Mouse (Mus musculus): ENCODE data around the gene Atad1. TPM values are rescaled to one million over a fixed set of nuclear protein-coding genes. Genes with fewer than 3 reads are reported as not detected.
"Not testable (repeated sequence)": the region's sequence is repeated elsewhere in the genome, so short reads cannot be mapped to it uniquely, and the experiment has no call there.

Atad1 gene
- 54.7 and 58.3 TPM in 2 replicates for polyA plus RNA-seq (2012; ENCODE audit: insufficient read depth, insufficient read length, missing spikeins)

- Histone ChIP-seq H3K27ac (replicated peaks; ENCODE audit: low read depth, low read length) (no peak within 1 kb of the TSS), H3K4me1 (ENCODE audit: control insufficient read depth, insufficient read depth, insufficient read length, low read length) (peaks cover 5% of the 10 kb centered on the region; the same call in 1 of the 2 replicates), H3K4me3 (ENCODE audit: insufficient read depth, low read depth, low read length) (no peak within 1 kb of the TSS)
These were observed at the start of gene Atad1 for GRCm38 (mm10) chr19:32739686-32740085. Gene Atad1 (minus strand): TSS chr19:32739786.

- Histone ChIP-seq H3K27ac (replicated peaks; ENCODE audit: low read depth, low read length) (peak overlapping the region; percentile 42; the same call in 1 of the 2 replicates), H3K4me1 (ENCODE audit: control insufficient read depth, insufficient read depth, insufficient read length, low read length) (peaks cover 24% of the 10 kb centered on the region)
- not testable (repeated sequence) for H3K4me3 ChIP-seq (ENCODE audit: insufficient read depth, low read depth, low read length)
These were observed 48.4 kb upstream of the Atad1 start for GRCm38 (mm10) chr19:32788016-32788415.

- Histone ChIP-seq H3K4me1 (ENCODE audit: control insufficient read depth, insufficient read depth, insufficient read length, low read length) (peaks cover 26% of the 10 kb centered on the region), H3K27ac (replicated peaks; ENCODE audit: low read depth, low read length) (peak overlapping the region; percentile 44)
- H3K4me3 ChIP-seq (ENCODE audit: insufficient read depth, low read depth, low read length) = not testable (repeated sequence)
These were observed 47.8 kb upstream of the Atad1 start for GRCm38 (mm10) chr19:32787388-32787787.

- H3K4me1 ChIP-seq (ENCODE audit: control insufficient read depth, insufficient read depth, insufficient read length, low read length) = peaks cover 10% of the 10 kb centered on the region
- no peak overlapping the region for H3K4me3 ChIP-seq (ENCODE audit: insufficient read depth, low read depth, low read length)
- no peak overlapping the region for H3K27ac ChIP-seq (replicated peaks; ENCODE audit: low read depth, low read length)
These were observed 41.9 kb upstream of the Atad1 start for GRCm38 (mm10) chr19:32781305-32782071.

GRCm38 (mm10) chr19:32779131-32779530 is 39.5 kb upstream of the Atad1 start:
- Histone ChIP-seq H3K4me3 (ENCODE audit: insufficient read depth, low read depth, low read length) (no peak overlapping the region), H3K27ac (replicated peaks; ENCODE audit: low read depth, low read length) (no peak overlapping the region), H3K4me1 (ENCODE audit: control insufficient read depth, insufficient read depth, insufficient read length, low read length) (peaks cover 6% of the 10 kb centered on the region)

- Histone ChIP-seq H3K4me3 (ENCODE audit: insufficient read depth, low read depth, low read length) (no peak overlapping the region), H3K4me1 (ENCODE audit: control insufficient read depth, insufficient read depth, insufficient read length, low read length) (peaks cover 6% of the 10 kb centered on the region), H3K27ac (replicated peaks; ENCODE audit: low read depth, low read length) (peak overlapping the region; percentile 34; the same call in 1 of the 2 replicates)
These were observed 38.8 kb upstream of the Atad1 start for GRCm38 (mm10) chr19:32778411-32778810.

- H3K27ac ChIP-seq (replicated peaks; ENCODE audit: low read depth, low read length) = no peak overlapping the region
- H3K4me3 ChIP-seq (ENCODE audit: insufficient read depth, low read depth, low read length) = no peak overlapping the region
These were observed 22.9 kb upstream of the Atad1 start for GRCm38 (mm10) chr19:32762493-32762892.

GRCm38 (mm10) chr19:32761162-32761561 is 21.6 kb upstream of the Atad1 start:
- Histone ChIP-seq H3K27ac (replicated peaks; ENCODE audit: low read depth, low read length) (no peak overlapping the region), H3K4me1 (ENCODE audit: control insufficient read depth, insufficient read depth, insufficient read length, low read length) (peaks cover 9% of the 10 kb centered on the region), H3K4me3 (ENCODE audit: insufficient read depth, low read depth, low read length) (no peak overlapping the region)

More at GRCm38 (mm10) chr19:32762493-32762892, 22.9 kb upstream of the Atad1 start:
- peaks cover 11% of the 10 kb centered on the region for H3K4me1 ChIP-seq (ENCODE audit: control insufficient read depth, insufficient read depth, insufficient read length, low read length)

GRCm38 (mm10) chr19:32760499-32760898 is 20.9 kb upstream of the Atad1 start:
- Histone ChIP-seq H3K4me1 (ENCODE audit: control insufficient read depth, insufficient read depth, insufficient read length, low read length) (peaks cover 6% of the 10 kb centered on the region), H3K4me3 (ENCODE audit: insufficient read depth, low read depth, low read length) (peak overlapping the region; percentile 48), H3K27ac (replicated peaks; ENCODE audit: low read depth, low read length) (peak overlapping the region; percentile 68)

- Histone ChIP-seq H3K4me3 (ENCODE audit: insufficient read depth, low read depth, low read length) (peak overlapping the region; percentile 98), H3K27ac (replicated peaks; ENCODE audit: low read depth, low read length) (peak overlapping the region; percentile 52; the same call in 1 of the 2 replicates)
These were observed 19.9 kb upstream of the Atad1 start for GRCm38 (mm10) chr19:32759357-32760024.

GRCm38 (mm10) chr19:32758793-32759161 is 19.2 kb upstream of the Atad1 start:
- peak overlapping the region; percentile 98 for H3K4me3 ChIP-seq (ENCODE audit: insufficient read depth, low read depth, low read length)
- peak overlapping the region; percentile 81 for H3K27ac ChIP-seq (replicated peaks; ENCODE audit: low read depth, low read length)

More at GRCm38 (mm10) chr19:32759357-32760024, 19.9 kb upstream of the Atad1 start:
- H3K4me1 ChIP-seq (ENCODE audit: control insufficient read depth, insufficient read depth, insufficient read length, low read length) = peaks cover 3% of the 10 kb centered on the region

GRCm38 (mm10) chr19:32757831-32758792 is 18.5 kb upstream of the Atad1 start:
- peak overlapping the region; percentile 98 for H3K4me3 ChIP-seq (ENCODE audit: insufficient read depth, low read depth, low read length)
- no peaks in the 10 kb centered on the region; the same call in 1 of the 2 replicates for H3K4me1 ChIP-seq (ENCODE audit: control insufficient read depth, insufficient read depth, insufficient read length, low read length)
- H3K27ac ChIP-seq (replicated peaks; ENCODE audit: low read depth, low read length) = peak overlapping the region; percentile 81

More at GRCm38 (mm10) chr19:32758793-32759161, 19.2 kb upstream of the Atad1 start:
- peaks cover 1% of the 10 kb centered on the region; the same call in 1 of the 2 replicates for H3K4me1 ChIP-seq (ENCODE audit: control insufficient read depth, insufficient read depth, insufficient read length, low read length)

- H3K27ac ChIP-seq (replicated peaks; ENCODE audit: low read depth, low read length) = peak within 1 kb of the TSS; percentile 92
- peak within 1 kb of the TSS; percentile 98 for H3K4me3 ChIP-seq (ENCODE audit: insufficient read depth, low read depth, low read length)
- no peaks in the 10 kb centered on the region; the same call in 1 of the 2 replicates for H3K4me1 ChIP-seq (ENCODE audit: control insufficient read depth, insufficient read depth, insufficient read length, low read length)
These were observed 17.5 kb upstream of the Atad1 start, which contains the start of gene Pten for GRCm38 (mm10) chr19:32756900-32757725. Gene Pten (plus strand): TSS chr19:32757497.

- H3K27ac ChIP-seq (replicated peaks; ENCODE audit: low read depth, low read length) = peak overlapping the region; percentile 92
- H3K4me1 ChIP-seq (ENCODE audit: control insufficient read depth, insufficient read depth, insufficient read length, low read length) = no peaks in the 10 kb centered on the region; the same call in 1 of the 2 replicates
- peak overlapping the region; percentile 88 for H3K4me3 ChIP-seq (ENCODE audit: insufficient read depth, low read depth, low read length)
These were observed 17.0 kb upstream of the Atad1 start for GRCm38 (mm10) chr19:32756636-32756899.
